Mouse (Mus musculus): ENCODE data around the gene Numa1.

Numa1 gene

GRCm38 (mm10) chr7:101937569-101937968 is 3.7 kb downstream of the Numa1 start:
- DNase-seq (ENCODE audit: low read depth, low spot score), result no peak

GRCm38 (mm10) chr7:101938348-101938747 is 4.4 kb downstream of the Numa1 start:
- no peak for DNase-seq (ENCODE audit: low read depth, low spot score)

GRCm38 (mm10) chr7:101939758-101940157 is 5.8 kb downstream of the Numa1 start:
- DNase-seq (ENCODE audit: low read depth, low spot score), result no peak

GRCm38 (mm10) chr7:101949008-101949407 is 15.1 kb downstream of the Numa1 start:
- peak; percentile 33 for DNase-seq (ENCODE audit: low read depth, low spot score)

GRCm38 (mm10) chr7:101951648-101952047 is 17.7 kb downstream of the Numa1 start:
- DNase-seq (ENCODE audit: low read depth, low spot score), result no peak

- no peak for DNase-seq (ENCODE audit: low read depth, low spot score)
Observed at GRCm38 (mm10) chr7:101952098-101952497, 18.2 kb downstream of the Numa1 start.

GRCm38 (mm10) chr7:101954163-101954562 is 20.3 kb downstream of the Numa1 start:
- no peak for DNase-seq (ENCODE audit: low read depth, low spot score)

GRCm38 (mm10) chr7:101955276-101955675 is 21.4 kb downstream of the Numa1 start:
- no peak for DNase-seq (ENCODE audit: low read depth, low spot score)

- no peak for DNase-seq (ENCODE audit: low read depth, low spot score)
Observed at GRCm38 (mm10) chr7:101955862-101956261, 22.0 kb downstream of the Numa1 start.

GRCm38 (mm10) chr7:101956481-101956880 is 22.6 kb downstream of the Numa1 start:
- no peak for DNase-seq (ENCODE audit: low read depth, low spot score)

GRCm38 (mm10) chr7:101956911-101957310 is 23.0 kb downstream of the Numa1 start:
- DNase-seq (ENCODE audit: low read depth, low spot score), result no peak

GRCm38 (mm10) chr7:101962829-101963228 is 28.9 kb downstream of the Numa1 start:
- DNase-seq (ENCODE audit: low read depth, low spot score), result no peak

- DNase-seq (ENCODE audit: low read depth, low spot score), result no peak
Observed at GRCm38 (mm10) chr7:101963621-101964020, 29.7 kb downstream of the Numa1 start.

GRCm38 (mm10) chr7:101964551-101964950 is 30.6 kb downstream of the Numa1 start:
- DNase-seq (ENCODE audit: low read depth, low spot score), result no peak

GRCm38 (mm10) chr7:101965606-101966005 is 31.7 kb downstream of the Numa1 start:
- DNase-seq (ENCODE audit: low read depth, low spot score), result peak; percentile 38

- DNase-seq (ENCODE audit: low read depth, low spot score), result no peak
Observed at GRCm38 (mm10) chr7:101967256-101967655, 33.3 kb downstream of the Numa1 start.

- no peak for DNase-seq (ENCODE audit: low read depth, low spot score)
Observed at GRCm38 (mm10) chr7:101968751-101969150, 34.8 kb downstream of the Numa1 start.

GRCm38 (mm10) chr7:101969694-101970428 is 36.0 kb downstream of the Numa1 start:
- DNase-seq (ENCODE audit: low read depth, low spot score), result peak; percentile 88

GRCm38 (mm10) chr7:101970429-101970775 is 36.5 kb downstream of the Numa1 start:
- peak; percentile 94 for DNase-seq (ENCODE audit: low read depth, low spot score)

- peak; percentile 86 for DNase-seq (ENCODE audit: low read depth, low spot score)
Observed at GRCm38 (mm10) chr7:101970821-101971461, 37.0 kb downstream of the Numa1 start.

- DNase-seq (ENCODE audit: low read depth, low spot score), result no peak
Observed at GRCm38 (mm10) chr7:101971721-101972120, 37.8 kb downstream of the Numa1 start.

- DNase-seq (ENCODE audit: low read depth, low spot score), result no peak
Observed at GRCm38 (mm10) chr7:101973730-101974129, 39.8 kb downstream of the Numa1 start.

GRCm38 (mm10) chr7:101974505-101974904 is 40.6 kb downstream of the Numa1 start:
- DNase-seq (ENCODE audit: low read depth, low spot score), result no peak

Data from CD4-positive helper T cell, adult 2 months (primary cell).